ENCODE assay signal across 8 mouse cellular contexts in the genomic region with DNA sequence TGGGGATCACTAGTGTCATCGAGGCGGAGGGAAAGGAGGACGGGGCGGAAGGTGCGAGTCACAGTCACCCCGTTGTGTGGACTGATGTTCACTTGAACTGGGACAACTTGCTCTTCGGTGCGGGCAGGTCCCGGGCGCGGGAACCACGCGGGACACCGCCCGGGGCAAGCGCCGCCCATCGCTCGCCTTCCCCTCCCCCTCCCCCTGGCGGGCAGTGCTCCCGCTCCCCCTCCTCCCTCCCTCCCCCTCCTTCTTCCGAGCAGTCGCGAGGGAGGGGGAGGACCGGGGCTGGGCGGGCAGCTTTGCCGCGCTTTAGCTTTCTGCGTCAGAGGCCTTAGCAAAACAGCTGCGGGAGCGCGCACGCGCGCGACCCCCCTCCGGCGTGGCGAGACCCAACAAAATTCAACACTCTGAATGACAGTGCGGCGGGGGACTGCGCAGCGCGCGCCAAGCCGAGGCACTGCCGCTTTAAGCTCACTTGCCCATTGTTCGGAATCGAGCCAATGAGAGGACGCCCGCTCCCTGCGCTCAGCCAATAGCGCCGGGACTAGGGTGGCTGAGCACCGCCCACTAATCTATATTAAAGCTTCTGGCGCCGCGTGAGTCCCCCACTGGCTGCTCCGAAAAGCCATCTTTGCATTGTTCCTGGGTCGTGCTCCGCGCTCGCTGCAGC. TPM values are rescaled to one million over a fixed set of nuclear protein-coding genes. Genes with fewer than 3 reads are reported as not detected.
DNase-seq lines count a peak whose midpoint lies in the region; ATAC-seq lines count a peak whose summit lies in the region.

TSS of gene Ptma (plus strand) at position 611 of the 673 bp plus-strand sequence.

- peak; percentile 47 for ATAC-seq in megakaryocyte progenitor cell, adult 5-6 weeks (replicated peaks; ENCODE audit: poor library complexity)

- peak; percentile 99 for DNase-seq in adipocyte (ENCODE audit: low spot score)
- peak; percentile 99 for DNase-seq in embryo, embryonic 10 days (ENCODE audit: low spot score)
- DNase-seq in gastrocnemius, postnatal 10 days, result peak; percentile 96
- DNase-seq in induced T-regulatory cell, adult 2 months (ENCODE audit: low read depth), result peak; percentile 98
- peak; percentile 98 to 99 for DNase-seq in left cerebral cortex, adult 9 months (ENCODE audit: low spot score in 2 of 2)
- peak; percentile 98 for DNase-seq in right cerebral cortex, postnatal 14 days
- DNase-seq in urinary bladder, postnatal 36 days (ENCODE audit: low spot score in 2 of 2), result peak; percentile 96 to 98

RNA-seq across cellular contexts. Expression of gene Ptma, which starts in this region (rescaled TPM):
- 100 to 1,000 TPM; 358 to 428 TPM for total RNA-seq in gastrocnemius, postnatal 10 days (2021)
- 6,310 and 6,455 TPM in 2 replicates for total RNA-seq in megakaryocyte progenitor cell, adult 5-6 weeks (2015)
- 6,827 and 7,265 TPM in 2 replicates for total RNA-seq in megakaryocyte progenitor cell, adult 5-6 weeks (2017)

Comparison
In these comparisons a context has a peak if more than half of its experiments do, and no peak if none do; other contexts are left out.
1. Peak in every context shown above with its lines: DNase-seq and ATAC-seq.
2. RNA of gene Ptma (total RNA-seq): 6,310 to 7,265 TPM in megakaryocyte progenitor cell, adult 5-6 weeks; 358 to 428 TPM in gastrocnemius, postnatal 10 days; every median in the first group is over 10 times any median in the second.